Comparison of ENCODE assay signal across 8 mouse cellular contexts in the genomic region with DNA sequence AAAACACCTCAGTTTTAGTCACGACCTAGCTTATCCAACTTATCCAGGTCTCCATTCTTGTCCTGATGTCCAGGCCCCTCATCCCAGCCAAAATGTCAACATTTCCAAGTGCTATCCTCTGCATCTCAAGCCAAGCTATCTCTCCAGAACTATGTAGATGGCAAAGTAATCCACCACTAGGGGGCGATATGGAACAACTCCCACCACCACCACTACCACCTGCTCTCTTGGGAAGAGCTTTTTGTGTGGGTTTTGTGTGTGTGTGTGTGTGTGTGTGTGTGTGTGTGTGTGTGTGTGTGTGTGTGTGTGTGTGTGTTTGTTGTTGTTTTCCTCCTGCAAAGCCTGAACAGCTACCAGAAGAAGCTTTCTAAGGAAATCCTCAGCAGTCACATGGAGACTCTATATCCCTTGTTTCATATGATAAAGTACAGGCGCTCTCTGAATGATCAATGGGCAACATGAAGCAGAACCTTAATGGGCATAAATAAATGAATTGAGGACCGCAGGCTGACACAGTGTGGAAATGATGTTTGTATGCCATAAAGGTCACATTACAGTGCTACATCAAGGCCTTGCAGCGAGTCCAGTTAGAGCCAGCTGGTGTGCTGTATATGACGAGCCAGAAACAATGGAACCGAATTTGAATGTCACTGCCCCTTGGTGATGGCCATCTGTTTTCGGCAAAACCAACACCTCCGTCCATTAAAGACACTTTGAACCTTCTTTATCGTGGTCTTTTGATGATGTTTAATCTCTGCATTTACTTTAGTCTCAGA.
DNase-seq lines count a peak whose midpoint lies in the region; ATAC-seq lines count a peak whose summit lies in the region.

No protein-coding gene starts in this region.

- no peaks in the 10 kb centered on the region for H3K9me3 ChIP-seq in embryonic facial prominence, embryonic 11.5 days (replicated peaks; ENCODE audit: control insufficient read depth, low read length)
- H3K9me3 ChIP-seq in kidney, embryonic 14.5 days (ENCODE audit: control insufficient read depth, low read length) = no peaks in the 10 kb centered on the region

- H3K9ac ChIP-seq in embryonic facial prominence, embryonic 11.5 days (replicated peaks; ENCODE audit: low read length) = no peak overlapping the region
- no peak overlapping the region for H3K9ac ChIP-seq in kidney, embryonic 14.5 days (ENCODE audit: low read depth, low read length)

- H3K27ac ChIP-seq in embryonic facial prominence, embryonic 11.5 days (replicated peaks; ENCODE audit: low read depth, low read length) = no peak overlapping the region
- H3K27ac ChIP-seq in kidney, embryonic 14.5 days (ENCODE audit: low read depth, low read length) = no peak overlapping the region

- H3K4me3 ChIP-seq in embryonic facial prominence, embryonic 11.5 days (ENCODE audit: low read depth, low read length) = no peak overlapping the region
- no peak overlapping the region for H3K4me3 ChIP-seq in kidney, embryonic 14.5 days (ENCODE audit: low read length)

- H3K4me1 ChIP-seq in embryonic facial prominence, embryonic 11.5 days (ENCODE audit: control insufficient read depth, insufficient read depth, low read length) = no peaks in the 10 kb centered on the region
- peaks cover 9% of the 10 kb centered on the region for H3K4me1 ChIP-seq in kidney, embryonic 14.5 days (ENCODE audit: control insufficient read depth, insufficient read depth, low read length)

- 75% methylated on average over 10 of the region's 10 CpGs for WGBS in embryonic facial prominence, embryonic 11.5 days
- WGBS in kidney, embryonic 14.5 days = 75% methylated on average over 10 of the region's 10 CpGs

- no peaks in the 10 kb centered on the region for H3K27me3 ChIP-seq in embryonic facial prominence, embryonic 11.5 days (ENCODE audit: control insufficient read depth, insufficient read depth, low read length)
- H3K27me3 ChIP-seq in kidney, embryonic 14.5 days (ENCODE audit: control insufficient read depth, insufficient read depth, low read length) = no peaks in the 10 kb centered on the region

- no peak for ATAC-seq in embryonic facial prominence, embryonic 11.5 days (replicated peaks; ENCODE audit: insufficient number of reproducible peaks, low FRiP score, low TSS enrichment, low read depth)
- peak; percentile 77; the same call in 1 of the 2 replicates for ATAC-seq in kidney, embryonic 14.5 days (ENCODE audit: low FRiP score, low TSS enrichment)

- no peaks in the 10 kb centered on the region for H3K36me3 ChIP-seq in embryonic facial prominence, embryonic 11.5 days (replicated peaks; ENCODE audit: control insufficient read depth, insufficient read depth, low read depth, low read length)
- no peaks in the 10 kb centered on the region for H3K36me3 ChIP-seq in kidney, embryonic 14.5 days (ENCODE audit: control insufficient read depth, insufficient read depth, low read length)

- H3K4me2 ChIP-seq in embryonic facial prominence, embryonic 11.5 days (ENCODE audit: low read depth, low read length) = no peak overlapping the region
- H3K4me2 ChIP-seq in kidney, embryonic 14.5 days (replicated peaks; ENCODE audit: low read depth, low read length) = no peak overlapping the region

- DNase-seq in cerebellum, adult 18-20 months = peak; percentile 13 to 30
- no peak for DNase-seq in cerebellum, adult 11-12 months
- DNase-seq in urinary bladder, postnatal 25 days (ENCODE audit: low spot score) = peak; percentile 21
- no peak for DNase-seq in urinary bladder, postnatal 10 days (ENCODE audit: low spot score)
- peak; percentile 70 for DNase-seq in embryonic facial prominence, embryonic 11.5 days (ENCODE audit: low spot score)
- peak; percentile 85 for DNase-seq in lung, postnatal 36 days
- peak; percentile 67 for DNase-seq in testis, postnatal 10 days (ENCODE audit: low spot score)

Comparison
In these comparisons a context has a peak if more than half of its experiments do, and no peak if none do; other contexts are left out.
1. DNase-seq: peak in cerebellum, adult 18-20 months (2 of 2), urinary bladder, postnatal 25 days (single experiment), embryonic facial prominence, embryonic 11.5 days (single experiment), lung, postnatal 36 days (single experiment) and testis, postnatal 10 days (single experiment); none in cerebellum, adult 11-12 months (single experiment) and urinary bladder, postnatal 10 days (single experiment).